Mouse (Mus musculus): ENCODE results near the gene Mettl9. TPM values are rescaled to one million over a fixed set of nuclear protein-coding genes. Genes with fewer than 3 reads are reported as not detected.
"Not testable (repeated sequence)": the region's sequence is repeated elsewhere in the genome, so short reads cannot be mapped to it uniquely, and the experiment has no call there.

Mettl9 gene
- polyA plus RNA-seq (2012; rRNA removed): 45.5 and 48.2 TPM in 2 replicates

GRCm38 (mm10) chr7:121033856-121034652 is at the start of gene Mettl9:
TSS of gene Mettl9 (plus strand) at chr7:121034445.
- DNase-seq (ENCODE audit: low spot score): peak; percentile 92

- no peak for DNase-seq (ENCODE audit: low spot score)
These were observed 43.1 kb upstream of the Mettl9 start for GRCm38 (mm10) chr7:120991191-120991590.

- no peak for DNase-seq (ENCODE audit: low spot score)
These were observed 35.2 kb upstream of the Mettl9 start for GRCm38 (mm10) chr7:120999021-120999530.

DNA sequence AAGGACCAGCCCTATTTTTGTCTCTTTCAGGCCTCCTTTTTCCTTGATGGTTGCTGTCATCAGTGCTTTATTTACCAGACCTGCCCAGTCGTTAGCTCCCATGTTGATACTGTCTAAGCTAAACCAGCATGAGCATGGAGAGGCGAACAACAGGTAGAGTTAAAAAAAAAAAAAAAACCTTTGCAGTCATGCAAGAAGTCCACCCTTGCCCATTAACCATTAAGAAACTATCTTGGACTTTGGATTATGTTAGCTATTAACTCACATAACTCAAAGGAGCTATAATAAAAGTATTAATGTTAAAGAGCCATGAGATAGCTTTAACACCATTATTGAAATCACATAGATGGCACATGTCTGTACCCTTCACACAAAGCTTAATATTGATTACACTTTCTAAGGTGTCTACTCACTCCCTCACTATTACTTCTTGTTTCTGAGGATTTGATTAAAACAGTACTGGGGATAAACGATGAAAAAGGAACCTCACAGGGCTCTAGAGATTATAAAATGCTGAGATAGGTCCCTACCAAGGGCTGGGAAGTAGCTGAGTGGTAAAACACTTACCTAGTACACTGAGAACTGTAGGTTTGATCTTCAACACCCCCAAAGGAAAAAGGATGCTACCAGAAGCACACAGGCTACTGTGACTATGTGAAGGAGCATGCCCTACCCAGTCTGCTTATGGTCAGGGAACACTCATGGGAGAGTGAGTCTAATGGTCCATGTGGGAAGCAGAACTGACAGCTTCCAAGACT is 34.0 kb upstream of the Mettl9 start:
- no peak for DNase-seq (ENCODE audit: low spot score)

DNA sequence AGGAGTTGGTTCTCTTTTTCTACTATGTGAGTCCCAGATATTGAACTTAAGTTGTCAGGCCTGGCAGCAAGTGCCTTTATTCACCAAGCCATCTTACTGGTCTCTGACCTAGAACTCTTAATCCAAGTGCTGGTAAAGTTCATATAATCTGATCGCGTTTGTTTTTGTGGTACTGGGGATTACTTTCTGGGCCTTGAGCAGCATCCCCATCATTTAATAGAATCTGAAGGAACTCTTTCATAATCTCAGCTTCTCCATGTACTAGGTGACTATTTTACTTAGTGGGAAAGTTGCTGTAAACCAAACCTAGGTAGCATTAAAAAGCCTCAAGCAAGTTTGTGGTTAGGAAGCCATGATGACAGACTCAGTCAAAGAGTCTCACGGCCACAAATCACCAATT is 32.4 kb upstream of the Mettl9 start:
- DNase-seq (ENCODE audit: low spot score): no peak

- no peak for DNase-seq (ENCODE audit: low spot score)
These were observed 31.8 kb upstream of the Mettl9 start for GRCm38 (mm10) chr7:121002407-121002928.

DNA sequence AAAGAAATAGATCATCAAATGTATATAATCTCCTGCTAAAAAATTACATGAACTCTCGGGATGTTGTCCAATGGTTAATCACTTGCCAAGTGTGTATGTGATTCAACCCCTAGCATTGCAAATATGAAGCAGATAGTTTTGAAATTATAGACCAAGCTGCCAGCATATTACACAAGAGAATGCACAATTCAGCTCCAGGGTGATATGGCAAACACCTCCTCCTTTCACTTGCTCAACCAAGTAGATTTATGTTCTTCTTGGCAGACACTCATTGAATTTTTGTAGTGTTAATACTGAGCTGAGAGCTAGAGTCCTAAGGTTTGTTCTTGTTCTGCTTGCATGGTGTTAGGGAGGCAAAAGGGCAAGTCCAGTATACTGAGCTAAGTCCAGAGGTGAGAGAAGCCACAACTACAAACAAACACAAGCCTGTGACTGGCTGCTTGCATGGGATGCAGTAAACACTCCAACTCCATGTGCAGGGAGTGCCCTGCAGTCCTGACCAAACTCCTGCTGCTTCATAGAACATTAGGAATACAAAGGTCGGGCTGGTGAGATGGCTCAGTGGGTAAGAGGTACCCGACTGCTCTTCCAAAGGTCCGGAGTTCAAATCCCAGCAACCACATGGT is 30.3 kb upstream of the Mettl9 start:
- DNase-seq (ENCODE audit: low spot score): no peak

GRCm38 (mm10) chr7:121011794-121012689 is 22.2 kb upstream of the Mettl9 start:
- DNase-seq (ENCODE audit: low spot score): no peak

- DNase-seq (ENCODE audit: low spot score): no peak
These were observed 19.8 kb upstream of the Mettl9 start for GRCm38 (mm10) chr7:121014486-121014885.

DNA sequence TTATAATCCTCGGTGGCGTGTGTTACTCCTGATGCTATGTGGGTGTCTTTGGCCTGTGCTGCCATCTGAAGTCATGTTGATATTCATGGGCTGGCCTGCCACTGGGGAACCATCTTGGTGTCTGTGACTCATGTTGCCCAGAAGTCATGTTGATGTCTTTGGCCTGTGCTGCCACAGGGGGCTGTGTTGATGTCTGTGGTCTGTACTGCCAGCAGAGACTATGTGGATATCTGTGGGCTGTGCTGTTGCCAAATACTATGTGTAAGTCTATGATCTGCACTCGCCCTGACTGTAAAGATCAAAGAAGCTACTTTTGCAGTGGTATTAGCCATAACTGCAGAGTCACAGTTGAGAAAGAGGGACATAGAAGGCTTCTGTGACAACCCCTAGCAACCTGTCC is 15.5 kb upstream of the Mettl9 start:
- no peak for DNase-seq (ENCODE audit: low spot score)

DNA sequence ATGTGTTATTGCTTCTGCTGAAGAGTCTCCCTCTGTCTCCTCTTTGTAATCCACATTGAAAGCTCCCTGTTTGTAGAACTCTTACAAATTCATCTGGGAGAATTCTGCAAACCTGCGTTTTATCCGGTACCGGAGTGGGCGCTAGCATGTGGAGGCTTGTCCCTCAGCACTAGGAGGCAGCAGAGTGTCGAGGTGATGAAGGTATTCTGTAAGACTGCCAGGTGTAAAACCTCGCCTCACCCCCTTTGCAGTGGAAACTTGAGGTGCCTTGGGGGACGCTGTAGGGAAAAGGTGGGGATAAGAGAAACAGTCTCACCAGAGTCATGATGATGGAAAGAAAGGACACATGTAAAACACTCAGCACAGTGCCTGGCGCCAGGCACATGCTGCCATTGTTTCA is 14.0 kb upstream of the Mettl9 start:
- DNase-seq (ENCODE audit: low spot score): no peak

GRCm38 (mm10) chr7:121025221-121026008 is 8.8 kb upstream of the Mettl9 start:
- no peak for DNase-seq (ENCODE audit: low spot score)

- DNase-seq (ENCODE audit: low spot score): no peak
These were observed 7.9 kb upstream of the Mettl9 start for GRCm38 (mm10) chr7:121026300-121026699.

- not testable (repeated sequence) for DNase-seq (ENCODE audit: low spot score)
These were observed 4.3 kb upstream of the Mettl9 start for GRCm38 (mm10) chr7:121029947-121030346.

GRCm38 (mm10) chr7:121034701-121035141 is 476 bp downstream of the Mettl9 start:
- DNase-seq (ENCODE audit: low spot score): peak; percentile 75

DNA sequence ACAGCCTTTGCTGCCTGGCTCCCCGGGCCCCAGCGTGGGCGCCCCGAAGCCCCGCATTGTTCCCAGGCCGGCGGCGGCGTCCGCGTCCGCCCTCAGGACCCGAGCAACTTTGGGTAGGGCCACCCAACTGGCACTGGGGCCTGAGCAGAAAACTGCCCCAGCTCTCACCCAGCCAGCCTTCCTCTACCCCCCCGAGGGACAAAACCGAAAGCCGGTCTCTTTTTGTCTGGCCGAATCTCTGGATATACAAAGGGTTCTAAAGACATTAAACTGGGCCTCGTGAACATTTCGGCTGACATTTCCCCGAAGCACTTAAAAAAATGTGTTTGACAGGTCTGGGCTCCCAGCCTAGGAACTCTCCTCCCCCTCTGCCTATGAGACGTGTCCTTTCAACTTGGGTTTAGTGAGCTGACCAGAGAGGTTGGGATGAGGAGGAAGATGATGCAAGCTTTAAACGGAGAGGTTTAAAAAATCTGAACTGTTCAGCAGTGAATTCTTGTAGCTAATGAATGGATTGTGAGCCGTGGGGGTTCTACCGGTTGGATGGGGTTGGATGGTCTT is 996 bp downstream of the Mettl9 start:
- DNase-seq (ENCODE audit: low spot score): no peak

GRCm38 (mm10) chr7:121040595-121040994 is 6.3 kb downstream of the Mettl9 start:
- DNase-seq (ENCODE audit: low spot score): no peak

GRCm38 (mm10) chr7:121041989-121042388 is 7.7 kb downstream of the Mettl9 start:
- no peak for DNase-seq (ENCODE audit: low spot score)

GRCm38 (mm10) chr7:121043004-121043403 is 8.8 kb downstream of the Mettl9 start:
- no peak for DNase-seq (ENCODE audit: low spot score)

GRCm38 (mm10) chr7:121043510-121043909 is 9.3 kb downstream of the Mettl9 start:
- no peak for DNase-seq (ENCODE audit: low spot score)
